Mouse (Mus musculus): ENCODE results near the gene Tmem198. TPM values are rescaled to one million over a fixed set of nuclear protein-coding genes. Genes with fewer than 3 reads are reported as not detected.

The Tmem198 gene
- polyA plus RNA-seq, 2 experiments = 0.51 to 1.4 TPM

DNA sequence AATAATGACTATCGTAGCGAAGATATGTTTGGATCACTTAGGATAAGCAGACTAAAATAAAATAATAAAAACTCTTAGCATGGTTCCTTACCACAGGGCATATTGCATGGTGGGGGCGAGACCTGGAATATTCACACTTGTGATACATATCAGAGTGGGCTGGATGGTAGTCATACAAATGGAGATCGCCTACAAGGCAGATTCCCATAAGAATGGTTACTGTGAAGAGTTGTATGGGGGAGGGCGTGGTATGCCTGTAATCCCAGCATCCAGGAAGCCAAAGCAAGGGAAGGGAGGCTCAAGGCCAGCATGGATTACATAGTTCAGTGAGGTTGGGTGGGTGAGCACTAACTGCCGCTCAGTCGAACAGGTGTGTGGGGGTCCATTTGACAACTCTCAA is 1.4 kb downstream of the Tmem198 start:
- Histone ChIP-seq H3K27me3 (ENCODE audit: control insufficient read depth, insufficient read depth, low read length) (peaks cover 29% of the 10 kb centered on the region), H3K9me3 (ENCODE audit: control insufficient read depth, low read length) (no peaks in the 10 kb centered on the region), H3K36me3 (ENCODE audit: control insufficient read depth, insufficient read depth, low read length) (peaks cover 10% of the 10 kb centered on the region), H3K9ac (ENCODE audit: low read depth, low read length, severe bottlenecking) (no peak overlapping the region), H3K4me2 (replicated peaks; ENCODE audit: low read depth, low read length, severe bottlenecking) (no peak overlapping the region), H3K27ac (replicated peaks; ENCODE audit: low read depth, low read length) (no peak overlapping the region), H3K4me3 (replicated peaks; ENCODE audit: low read length) (no peak overlapping the region), H3K4me1 (ENCODE audit: control insufficient read depth, insufficient read depth, low read length) (peaks cover 16% of the 10 kb centered on the region)
- no peak for ATAC-seq (ENCODE audit: low FRiP score, low read depth)
- no peak for TF ChIP-seq POLR2A (IDR thresholded peaks at IDR 0.05; ENCODE audit: borderline replicate concordance, extremely low read depth, insufficient read depth, insufficient read length)
- WGBS = 84% methylated on average over 7 of the region's 7 CpGs
- DNase-seq (ENCODE audit: low spot score) = no peak

DNA sequence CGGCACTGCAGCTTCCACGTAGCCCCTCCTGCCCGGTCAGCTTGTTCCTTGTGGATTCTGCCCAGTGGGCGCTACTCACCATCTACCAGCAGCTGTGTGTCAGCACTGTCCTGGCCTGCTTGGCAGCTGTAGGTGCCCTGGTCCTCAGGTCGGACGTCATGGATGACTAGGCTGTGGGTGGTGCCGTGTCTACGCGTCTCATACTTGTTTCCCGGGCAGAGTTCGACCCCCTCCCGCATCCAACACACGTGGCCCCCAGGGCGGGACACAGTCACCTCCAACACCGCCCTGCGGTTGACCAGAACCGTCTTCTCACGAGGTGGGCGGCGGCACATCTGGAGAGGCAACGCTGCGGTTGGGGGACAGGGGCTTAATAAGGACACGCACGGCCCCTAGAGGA is 7.2 kb downstream of the Tmem198 start:
- Histone ChIP-seq H3K36me3 (ENCODE audit: control insufficient read depth, insufficient read depth, low read length) (peaks cover 33% of the 10 kb centered on the region), H3K4me3 (replicated peaks; ENCODE audit: low read length) (no peak overlapping the region; the same call in 1 of the 2 replicates), H3K27me3 (ENCODE audit: control insufficient read depth, insufficient read depth, low read length) (peaks cover 43% of the 10 kb centered on the region), H3K9me3 (ENCODE audit: control insufficient read depth, low read length) (no peaks in the 10 kb centered on the region), H3K4me1 (ENCODE audit: control insufficient read depth, insufficient read depth, low read length) (peaks cover 9% of the 10 kb centered on the region), H3K27ac (replicated peaks; ENCODE audit: low read depth, low read length) (no peak overlapping the region), H3K9ac (ENCODE audit: low read depth, low read length, severe bottlenecking) (no peak overlapping the region), H3K4me2 (replicated peaks; ENCODE audit: low read depth, low read length, severe bottlenecking) (peak overlapping the region; percentile 53; the same call in 1 of the 2 replicates)
- ATAC-seq (ENCODE audit: low FRiP score, low read depth) = no peak
- WGBS = 7% methylated on average over 24 of the region's 24 CpGs
- no peak for TF ChIP-seq POLR2A (IDR thresholded peaks at IDR 0.05; ENCODE audit: borderline replicate concordance, extremely low read depth, insufficient read depth, insufficient read length)
- no peak for DNase-seq (ENCODE audit: low spot score)

DNA sequence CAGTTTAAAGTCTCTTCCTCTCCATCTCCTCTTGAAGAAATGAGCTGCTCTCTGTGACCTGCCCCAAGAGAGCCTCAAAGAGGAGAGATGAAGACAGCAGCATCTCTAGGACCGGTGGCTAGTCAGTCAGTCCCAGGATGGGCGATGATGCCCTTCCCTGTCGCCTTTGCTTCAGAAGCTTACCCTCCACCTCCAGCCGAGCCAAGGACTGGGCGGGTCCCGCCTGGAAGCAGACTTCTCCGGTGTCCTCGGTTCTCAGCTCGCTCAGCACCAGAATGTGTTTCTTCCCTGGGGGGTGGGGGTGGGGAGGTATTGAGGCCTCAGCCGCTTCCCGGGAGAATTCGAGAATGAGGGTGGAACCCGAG is 7.7 kb downstream of the Tmem198 start:
- peaks cover 43% of the 10 kb centered on the region for H3K27me3 ChIP-seq (ENCODE audit: control insufficient read depth, insufficient read depth, low read length)
- peak overlapping the region; percentile 53 for H3K4me2 ChIP-seq (replicated peaks; ENCODE audit: low read depth, low read length, severe bottlenecking)
- H3K4me1 ChIP-seq (ENCODE audit: control insufficient read depth, insufficient read depth, low read length) = peaks cover 9% of the 10 kb centered on the region
- DNase-seq (ENCODE audit: low spot score) = no peak
- H3K36me3 ChIP-seq (ENCODE audit: control insufficient read depth, insufficient read depth, low read length) = peaks cover 37% of the 10 kb centered on the region
- no peak overlapping the region for H3K9ac ChIP-seq (ENCODE audit: low read depth, low read length, severe bottlenecking)
- H3K9me3 ChIP-seq (ENCODE audit: control insufficient read depth, low read length) = no peaks in the 10 kb centered on the region
- H3K27ac ChIP-seq (replicated peaks; ENCODE audit: low read depth, low read length) = no peak overlapping the region
- peak overlapping the region; percentile 48 for H3K4me3 ChIP-seq (replicated peaks; ENCODE audit: low read length)
- ATAC-seq (ENCODE audit: low FRiP score, low read depth) = no peak
- WGBS = 1% methylated on average over 13 of the region's 13 CpGs
- TF ChIP-seq POLR2A (IDR thresholded peaks at IDR 0.05; ENCODE audit: borderline replicate concordance, extremely low read depth, insufficient read depth, insufficient read length) = no peak

DNA sequence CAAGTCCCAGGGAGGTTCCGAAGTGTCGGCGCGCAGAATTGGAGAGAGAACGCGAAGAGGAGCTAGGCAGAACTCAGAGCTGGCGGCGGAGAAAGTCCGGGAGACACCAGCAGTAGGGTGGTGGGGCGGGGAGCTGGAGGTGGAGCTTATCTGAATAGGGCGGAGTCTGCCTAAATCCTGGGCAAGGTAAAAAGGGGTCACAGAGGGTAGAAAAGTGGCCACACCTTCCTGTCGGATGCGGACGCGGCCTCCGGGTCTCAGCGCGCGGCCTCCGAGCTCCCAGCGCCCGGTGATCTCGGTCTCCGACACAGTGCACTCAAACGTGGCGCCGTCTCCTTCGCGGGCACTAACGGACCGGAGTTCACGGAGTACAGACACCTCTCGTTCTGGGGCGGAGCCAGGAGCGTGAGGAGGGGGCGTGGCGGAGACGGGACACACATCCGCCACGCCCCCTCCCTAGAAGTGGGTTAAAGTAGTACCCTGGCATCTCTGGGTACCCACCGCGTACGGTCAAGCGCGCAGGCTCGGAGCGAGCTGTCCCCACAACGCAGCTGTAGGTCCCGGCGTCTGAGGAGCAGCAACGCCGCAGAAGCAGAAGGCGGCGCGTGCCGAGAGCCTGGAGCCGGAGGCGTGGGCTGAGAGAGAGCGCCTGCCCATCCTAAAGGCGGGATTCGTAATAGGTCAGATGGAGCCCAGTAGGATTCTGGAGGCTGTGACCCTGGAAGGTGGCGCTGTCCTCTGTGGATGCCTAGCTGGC is 8.3 kb downstream of the Tmem198 start:
- WGBS = under 1% methylated on average over 62 of the region's 62 CpGs
- H3K36me3 ChIP-seq (ENCODE audit: control insufficient read depth, insufficient read depth, low read length) = peaks cover 43% of the 10 kb centered on the region
- TF ChIP-seq POLR2A (IDR thresholded peaks at IDR 0.05; ENCODE audit: borderline replicate concordance, extremely low read depth, insufficient read depth, insufficient read length) = no peak
- H3K4me3 ChIP-seq (replicated peaks; ENCODE audit: low read length) = peak overlapping the region; percentile 48
- ATAC-seq (ENCODE audit: low FRiP score, low read depth) (peak; percentile 74), DNase-seq (ENCODE audit: low spot score) (peak; percentile 72)
- H3K9ac ChIP-seq (ENCODE audit: low read depth, low read length, severe bottlenecking) = peak overlapping the region; percentile 25; the same call in 1 of the 2 replicates
- no peaks in the 10 kb centered on the region for H3K9me3 ChIP-seq (ENCODE audit: control insufficient read depth, low read length)
- H3K4me2 ChIP-seq (replicated peaks; ENCODE audit: low read depth, low read length, severe bottlenecking) = peak overlapping the region; percentile 53
- no peak overlapping the region for H3K27ac ChIP-seq (replicated peaks; ENCODE audit: low read depth, low read length)
- peaks cover 42% of the 10 kb centered on the region for H3K27me3 ChIP-seq (ENCODE audit: control insufficient read depth, insufficient read depth, low read length)
- peaks cover 9% of the 10 kb centered on the region for H3K4me1 ChIP-seq (ENCODE audit: control insufficient read depth, insufficient read depth, low read length)

DNA sequence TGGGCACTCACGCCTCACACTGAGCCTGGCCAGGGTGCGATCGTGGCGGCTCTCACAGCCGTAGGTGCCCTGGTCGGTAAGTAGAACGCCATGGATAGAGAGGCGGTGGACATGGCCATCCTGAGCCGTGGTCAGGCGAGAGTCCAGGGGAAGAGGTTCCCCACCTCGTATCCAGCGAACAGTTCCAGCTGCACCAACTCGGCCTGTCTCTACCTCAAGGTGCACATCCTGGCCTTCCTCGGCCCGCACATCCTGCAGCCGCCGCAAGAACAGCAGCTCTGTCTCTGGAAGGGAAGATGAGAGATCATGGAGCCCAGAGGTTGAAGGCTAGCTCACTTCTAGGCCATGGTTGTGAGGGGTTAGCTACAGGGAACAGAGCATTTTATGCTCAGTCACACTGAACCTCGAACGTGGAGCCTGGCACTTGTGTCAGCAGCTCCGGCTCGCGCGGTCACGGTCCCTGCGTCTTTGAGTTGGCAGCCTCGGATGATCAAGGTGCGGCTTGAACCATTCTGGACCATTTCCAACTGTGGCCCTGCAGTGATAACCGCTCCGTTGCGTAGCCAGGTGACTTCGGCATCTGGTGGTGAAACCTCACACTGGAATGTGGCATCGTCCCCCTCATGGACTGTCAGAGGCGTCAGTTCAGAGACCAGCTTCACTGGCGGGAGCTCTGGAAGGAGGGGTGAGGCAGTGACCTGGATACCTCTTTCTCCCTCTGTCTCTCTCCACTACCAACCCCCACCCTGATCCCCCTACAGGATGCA is 11.6 kb downstream of the Tmem198 start:
- Histone ChIP-seq H3K27ac (replicated peaks; ENCODE audit: low read depth, low read length) (no peak overlapping the region), H3K4me1 (ENCODE audit: control insufficient read depth, insufficient read depth, low read length) (peaks cover 9% of the 10 kb centered on the region), H3K4me2 (replicated peaks; ENCODE audit: low read depth, low read length, severe bottlenecking) (no peak overlapping the region), H3K4me3 (replicated peaks; ENCODE audit: low read length) (no peak overlapping the region), H3K9ac (ENCODE audit: low read depth, low read length, severe bottlenecking) (no peak overlapping the region), H3K9me3 (ENCODE audit: control insufficient read depth, low read length) (no peaks in the 10 kb centered on the region), H3K36me3 (ENCODE audit: control insufficient read depth, insufficient read depth, low read length) (peaks cover 69% of the 10 kb centered on the region), H3K27me3 (ENCODE audit: control insufficient read depth, insufficient read depth, low read length) (peaks cover 18% of the 10 kb centered on the region)
- no peak for TF ChIP-seq POLR2A (IDR thresholded peaks at IDR 0.05; ENCODE audit: borderline replicate concordance, extremely low read depth, insufficient read depth, insufficient read length)
- WGBS = 80% methylated on average over 32 of the region's 34 CpGs
- ATAC-seq (ENCODE audit: low FRiP score, low read depth) = no peak
- no peak for DNase-seq (ENCODE audit: low spot score)

Data from limb, embryonic 14.5 days (tissue).